Mouse (Mus musculus) midbrain, postnatal 0 days (tissue): ENCODE results near the gene Ankfy1. TPM values are rescaled to one million over a fixed set of nuclear protein-coding genes. Genes with fewer than 3 reads are reported as not detected.

Experiments used
- ATAC-seq: fragments of 200-750 bp; cut with Nextera tagmentation; 2 replicates; pipeline ENCODE4 v1.8.0; 2017; ENCODE audit warnings: moderate number of reproducible peaks, mild to moderate bottlenecking, moderate TSS enrichment, moderate library complexity; ENCODE audit not compliant: low FRiP score
- DNase-seq: peaks from one replicate; pipeline ENCODE4 v3.0.0-alpha.2; 2015; ENCODE audit warnings: low spot score
- H3K27ac ChIP-seq: fragments of 300-500 bp; sonication (generic); 2 replicates; pipeline ENCODE4 v1.5.1; 2014; ENCODE audit warnings: low read depth, mild to moderate bottlenecking, low read length, mixed read lengths
- H3K27me3 ChIP-seq: fragments of 300-500 bp; sonication (generic); 2 replicates; pipeline ENCODE4 v1.6.1; 2014; ENCODE audit warnings: low read length, control low read depth, mixed read lengths; ENCODE audit not compliant: insufficient read depth
- H3K36me3 ChIP-seq: fragments of 300-500 bp; sonication (generic); 2 replicates; pipeline ENCODE4 v1.6.1; 2014; ENCODE audit warnings: low read length, control low read depth, mixed read lengths; ENCODE audit not compliant: insufficient read depth
- H3K4me1 ChIP-seq: fragments of 300-500 bp; sonication (generic); 2 replicates; pipeline ENCODE4 v1.6.1; 2014; ENCODE audit warnings: mild to moderate bottlenecking, control low read depth, antibody characterized with exemption, low read length, mixed read lengths; ENCODE audit not compliant: insufficient read depth
- H3K4me2 ChIP-seq: fragments of 300-500 bp; sonication (generic); 2 replicates; pipeline ENCODE4 v1.6.1; 2014; ENCODE audit warnings: low read depth, mild to moderate bottlenecking, low read length, mixed read lengths; ENCODE audit not compliant: poor library complexity, severe bottlenecking
- H3K4me3 ChIP-seq: fragments of 300-500 bp; sonication (generic); 2 replicates; pipeline ENCODE4 v1.5.1; 2014; ENCODE audit warnings: low read depth, mild to moderate bottlenecking, low read length, moderate library complexity
- H3K9ac ChIP-seq: fragments of 300-500 bp; sonication (generic); replicated peaks from 2 replicates; pipeline ENCODE4 v1.6.1; 2014; ENCODE audit warnings: mild to moderate bottlenecking, low read length, moderate library complexity, mixed read lengths; ENCODE audit not compliant: poor library complexity, severe bottlenecking
- H3K9me3 ChIP-seq: fragments of 300-500 bp; sonication (generic); 2 replicates; pipeline ENCODE4 v1.6.1; 2016; ENCODE audit warnings: low read length, control low read depth
- CTCF ChIP-seq: IDR thresholded peaks from 2 replicates; pipeline ENCODE4 v1.5.1; 2016; ENCODE audit warnings: antibody characterized with exemption, mild to moderate bottlenecking
- WGBS: fragments of 180-500 bp; shearing (Covaris S2); extraction: QIAGEN DNeasy Blood & Tissue Kit; methylation state at CpG from one replicate; pipeline ENCODE4 v1.1.7; 2014; 5-methylcytosine and 5-hydroxymethylcytosine counted together
- polyA plus RNA-seq: library from polyadenylated mRNA; unstranded; fragments of >200 nt; fragmentation: Nextera tagmentation; extraction: Ambion mirVana; gene quantifications from 2 replicates; pipeline ENCODE4 v1.2.1, GENCODE M21; 2015
- total RNA-seq: library from RNA; depleted of rRNA; stranded (reverse); fragments of >200 nt; gene quantifications from 2 replicates; pipeline ENCODE4 v1.2.3, GENCODE M21; 2014

Ankfy1 gene
- total and polyA plus RNA-seq, 2 experiments from 2014 or later, result 19.6 to 48.1 TPM

DNA sequence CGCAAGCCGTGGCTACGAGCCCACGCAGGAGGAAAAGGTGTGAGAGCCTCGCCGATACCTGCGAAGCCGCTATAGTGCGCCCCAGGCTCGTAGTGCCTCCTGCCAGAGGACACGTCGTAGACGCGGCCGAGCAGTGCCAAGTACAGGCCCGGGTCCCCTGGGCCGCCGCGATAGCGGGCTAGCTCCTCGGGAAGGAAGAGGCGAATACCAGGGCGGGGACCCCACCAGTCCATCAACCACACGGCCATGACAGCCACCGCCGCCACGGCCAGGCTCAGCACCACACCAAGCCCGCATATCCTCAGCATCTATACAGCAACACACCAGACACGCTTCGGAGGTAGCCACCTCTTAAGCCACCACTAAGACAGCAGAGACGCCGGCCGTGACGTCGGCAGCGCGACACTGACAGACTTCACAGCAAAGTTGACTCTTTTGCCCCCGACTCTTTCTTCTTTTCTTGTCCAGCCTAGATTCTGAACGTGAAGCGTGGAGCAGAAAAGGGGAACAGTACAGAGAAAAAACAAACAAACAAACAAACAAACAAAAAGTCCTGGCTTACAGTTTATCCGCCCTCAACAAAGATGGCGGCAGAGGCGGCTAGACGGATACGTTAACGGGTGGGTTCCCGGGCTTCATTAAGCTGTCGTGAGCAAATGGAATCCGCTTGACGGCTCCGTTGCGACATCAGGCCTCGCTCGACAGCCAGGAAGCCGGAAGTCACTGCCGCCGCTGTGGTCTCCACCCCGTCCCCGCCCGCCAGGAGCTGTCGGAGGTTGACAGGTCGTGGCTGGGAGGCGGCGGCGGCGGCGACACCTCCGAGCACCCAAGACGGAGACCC lies 105.9 kb downstream of the Ankfy1 start, which contains the start of the genes Cyb5d2 and Zzef1:
Gene Cyb5d2 (minus strand): TSS at position 688 of the 841 bp plus-strand sequence.
Gene Zzef1 (plus strand): TSS at position 772 of the 841 bp plus-strand sequence.
- H3K9me3 ChIP-seq, result no peaks in the 10 kb centered on the region
- peak within 1 kb of the TSS; percentile 94 for H3K27ac ChIP-seq
- H3K36me3 ChIP-seq, result peaks cover 3% of the 10 kb centered on the region; the same call in 1 of the 2 replicates
- ATAC-seq, result peak; percentile 94
- no peaks in the 10 kb centered on the region for H3K27me3 ChIP-seq
- peak within 1 kb of the TSS; percentile 79 for H3K4me2 ChIP-seq
- WGBS, result under 1% methylated on average over 67 of the region's 69 CpGs
- H3K4me3 ChIP-seq, result peak within 1 kb of the TSS; percentile 99
- H3K4me1 ChIP-seq, result no peaks in the 10 kb centered on the region
- peak; percentile 99 for DNase-seq
- H3K9ac ChIP-seq, result peak within 1 kb of the TSS; percentile 95
- TF ChIP-seq CTCF, result no peak

DNA sequence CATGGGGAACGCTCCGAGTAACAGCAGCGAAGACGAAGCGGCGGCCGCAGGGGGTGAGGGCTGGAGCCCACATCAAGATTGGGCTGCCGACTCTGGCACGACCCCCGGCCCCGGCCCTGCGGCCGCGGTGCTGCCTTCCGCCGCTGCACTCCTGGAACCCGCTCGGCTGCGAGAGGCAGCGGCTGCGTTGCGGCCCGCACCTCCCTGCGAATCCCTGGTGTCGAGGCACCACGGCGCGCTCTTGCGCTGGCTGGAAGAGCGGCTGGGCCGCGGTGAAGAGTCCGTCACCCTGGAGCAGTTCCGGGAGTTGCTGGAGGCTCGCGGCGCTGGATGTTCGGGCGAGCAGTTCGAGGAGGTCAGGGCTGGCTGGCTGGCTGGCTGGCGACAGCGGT lies 106.5 kb downstream of the Ankfy1 start:
- Histone ChIP-seq H3K4me1 (no peaks in the 10 kb centered on the region), H3K9ac (peak overlapping the region; percentile 95), H3K27ac (peak overlapping the region; percentile 94), H3K4me2 (peak overlapping the region; percentile 79), H3K4me3 (peak overlapping the region; percentile 99), H3K27me3 (no peaks in the 10 kb centered on the region), H3K9me3 (no peaks in the 10 kb centered on the region), H3K36me3 (peaks cover 3% of the 10 kb centered on the region; the same call in 1 of the 2 replicates)
- ATAC-seq (peak; percentile 64), DNase-seq (no peak)
- WGBS, result under 1% methylated on average over 42 of the region's 42 CpGs
- TF ChIP-seq CTCF, result no peak

GRCm38 (mm10) chr11:72796773-72797338 lies 107.0 kb downstream of the Ankfy1 start:
- peak overlapping the region; percentile 95 for H3K9ac ChIP-seq
- H3K4me1 ChIP-seq, result no peaks in the 10 kb centered on the region
- H3K27me3 ChIP-seq, result no peaks in the 10 kb centered on the region
- ATAC-seq (no peak), DNase-seq (no peak)
- H3K4me2 ChIP-seq, result peak overlapping the region; percentile 79
- H3K36me3 ChIP-seq, result peaks cover 3% of the 10 kb centered on the region; the same call in 1 of the 2 replicates
- 18% methylated on average over 10 of the region's 10 CpGs for WGBS
- H3K27ac ChIP-seq, result peak overlapping the region; percentile 94; the same call in 1 of the 2 replicates
- peak overlapping the region; percentile 99 for H3K4me3 ChIP-seq
- H3K9me3 ChIP-seq, result no peaks in the 10 kb centered on the region
- TF ChIP-seq CTCF, result no peak

DNA sequence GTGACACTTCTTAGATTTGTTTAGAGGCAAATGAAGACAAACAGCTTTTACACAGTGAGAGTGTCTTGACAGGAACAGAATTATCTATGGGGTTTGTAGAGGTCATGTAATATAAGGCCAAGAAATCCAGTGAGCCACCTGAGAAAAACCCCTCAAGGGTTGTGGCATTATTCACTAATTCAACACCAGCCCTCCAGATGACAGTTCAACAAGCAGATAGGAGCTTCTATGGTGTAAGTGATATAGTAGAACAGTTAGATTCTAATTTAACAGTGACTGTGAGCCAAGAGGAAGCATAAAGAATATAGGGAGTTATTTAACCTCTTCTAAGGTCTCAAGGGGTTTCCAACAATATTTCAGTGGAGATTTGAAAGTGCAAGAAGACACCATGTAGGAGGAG lies 108.3 kb downstream of the Ankfy1 start:
- peaks cover 3% of the 10 kb centered on the region; the same call in 1 of the 2 replicates for H3K36me3 ChIP-seq
- no peak overlapping the region for H3K9ac ChIP-seq
- H3K27me3 ChIP-seq, result no peaks in the 10 kb centered on the region
- H3K27ac ChIP-seq, result no peak overlapping the region
- DNase-seq (no peak), ATAC-seq (no peak)
- TF ChIP-seq CTCF, result no peak
- H3K4me1 ChIP-seq, result no peaks in the 10 kb centered on the region
- H3K4me2 ChIP-seq, result no peak overlapping the region
- H3K9me3 ChIP-seq, result no peaks in the 10 kb centered on the region
- no peak overlapping the region for H3K4me3 ChIP-seq

- no peaks in the 10 kb centered on the region for H3K9me3 ChIP-seq
- H3K4me1 ChIP-seq, result no peaks in the 10 kb centered on the region
- DNase-seq, result no peak
- H3K36me3 ChIP-seq, result peaks cover 3% of the 10 kb centered on the region; the same call in 1 of the 2 replicates
- no peaks in the 10 kb centered on the region for H3K27me3 ChIP-seq
- ATAC-seq, result no peak
- H3K27ac ChIP-seq, result no peak overlapping the region
- no peak overlapping the region for H3K4me3 ChIP-seq
- TF ChIP-seq CTCF, result no peak
- H3K9ac ChIP-seq, result no peak overlapping the region
- H3K4me2 ChIP-seq, result no peak overlapping the region
Measured at GRCm38 (mm10) chr11:72801182-72801581, 111.4 kb downstream of the Ankfy1 start.

DNA sequence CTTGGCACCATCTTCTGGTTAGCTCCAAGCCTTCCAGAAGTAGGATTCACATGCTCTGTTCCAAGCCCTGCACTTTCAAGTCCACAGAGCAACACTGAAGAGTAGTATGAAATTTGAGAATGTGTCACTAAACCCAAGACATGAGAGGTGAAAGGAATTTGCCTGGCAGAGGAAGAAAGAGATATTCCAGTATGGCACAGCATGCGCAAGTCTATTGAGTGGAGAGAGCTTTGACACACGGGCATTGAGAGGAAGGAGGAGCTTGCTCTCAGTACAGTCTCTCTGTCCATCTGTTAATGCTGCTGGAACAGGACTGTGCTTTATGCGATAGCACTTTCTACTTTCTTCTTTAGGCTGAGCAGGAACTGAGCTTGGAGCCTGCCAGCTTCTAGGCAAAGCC lies 113.2 kb downstream of the Ankfy1 start:
- Histone ChIP-seq H3K27me3 (no peaks in the 10 kb centered on the region), H3K36me3 (peaks cover 3% of the 10 kb centered on the region; the same call in 1 of the 2 replicates), H3K4me3 (no peak overlapping the region), H3K9me3 (no peaks in the 10 kb centered on the region), H3K4me2 (no peak overlapping the region), H3K4me1 (no peaks in the 10 kb centered on the region), H3K27ac (no peak overlapping the region), H3K9ac (no peak overlapping the region)
- no peak for DNase-seq
- no peak for ATAC-seq
- TF ChIP-seq CTCF, result no peak
- WGBS, result 82% methylated on average over 3 of the region's 3 CpGs
